Mouse (Mus musculus): ENCODE measurements around the gene Asb3.
"Not testable (repeated sequence)": the region's sequence is repeated elsewhere in the genome, so short reads cannot be mapped to it uniquely, and the experiment has no call there.

Gene Asb3

GRCm38 (mm10) chr11:31000028-31000427 lies 114.8 kb downstream of the Asb3 start:
- no peak for DNase-seq (ENCODE audit: low read depth, low spot score)

GRCm38 (mm10) chr11:31001169-31001908 lies 116.1 kb downstream of the Asb3 start:
- DNase-seq (ENCODE audit: low read depth, low spot score): no peak

- not testable (repeated sequence) for DNase-seq (ENCODE audit: low read depth, low spot score)
These were observed 124.5 kb downstream of the Asb3 start for GRCm38 (mm10) chr11:31009668-31010067.

GRCm38 (mm10) chr11:31017466-31017865 lies 132.2 kb downstream of the Asb3 start:
- DNase-seq (ENCODE audit: low read depth, low spot score): peak; percentile 82

GRCm38 (mm10) chr11:31034958-31035357 lies 149.7 kb downstream of the Asb3 start:
- DNase-seq (ENCODE audit: low read depth, low spot score): no peak

GRCm38 (mm10) chr11:31089973-31090372 lies 204.8 kb downstream of the Asb3 start:
- no peak for DNase-seq (ENCODE audit: low read depth, low spot score)

GRCm38 (mm10) chr11:31090478-31090978 lies 205.3 kb downstream of the Asb3 start:
- peak; percentile 54 for DNase-seq (ENCODE audit: low read depth, low spot score)

GRCm38 (mm10) chr11:31099519-31099918 lies 214.3 kb downstream of the Asb3 start:
- not testable (repeated sequence) for DNase-seq (ENCODE audit: low read depth, low spot score)

- DNase-seq (ENCODE audit: low read depth, low spot score): no peak
These were observed 217.0 kb downstream of the Asb3 start for GRCm38 (mm10) chr11:31102188-31102587.

GRCm38 (mm10) chr11:31105364-31105763 lies 220.1 kb downstream of the Asb3 start:
- no peak for DNase-seq (ENCODE audit: low read depth, low spot score)

- not testable (repeated sequence) for DNase-seq (ENCODE audit: low read depth, low spot score)
These were observed 241.7 kb downstream of the Asb3 start for GRCm38 (mm10) chr11:31126964-31127363.

- peak; percentile 89 for DNase-seq (ENCODE audit: low read depth, low spot score)
These were observed 248.5 kb downstream of the Asb3 start for GRCm38 (mm10) chr11:31133726-31134125.

- not testable (repeated sequence) for DNase-seq (ENCODE audit: low read depth, low spot score)
These were observed 249.6 kb downstream of the Asb3 start for GRCm38 (mm10) chr11:31134824-31135223.

GRCm38 (mm10) chr11:31138394-31138793 lies 253.2 kb downstream of the Asb3 start:
- DNase-seq (ENCODE audit: low read depth, low spot score): not testable (repeated sequence)
